Mouse (Mus musculus) midbrain, embryonic 10.5 days (tissue): ENCODE data around the gene Bdkrb1. TPM values are rescaled to one million over a fixed set of nuclear protein-coding genes. Genes with fewer than 3 reads are reported as not detected.

Experiments used
- DNase-seq: peaks from one replicate; pipeline ENCODE4 v3.0.0-alpha.2; 2017; ENCODE audit warnings: low spot score
- H3K27ac ChIP-seq: fragments of 300-500 bp; sonication (generic); replicated peaks from 2 replicates; pipeline ENCODE4 v1.5.1; 2016; ENCODE audit warnings: mild to moderate bottlenecking
- H3K27me3 ChIP-seq: fragments of 300-500 bp; sonication (generic); 2 replicates; pipeline ENCODE4 v1.6.1; 2016; ENCODE audit warnings: low read depth, mild to moderate bottlenecking; ENCODE audit not compliant: poor library complexity, severe bottlenecking
- H3K36me3 ChIP-seq: fragments of 300-500 bp; sonication (generic); 2 replicates; pipeline ENCODE4 v1.6.1; 2016; ENCODE audit warnings: mild to moderate bottlenecking, moderate library complexity
- H3K4me1 ChIP-seq: fragments of 300-500 bp; sonication (generic); 2 replicates; pipeline ENCODE4 v1.6.1; 2016
- H3K4me3 ChIP-seq: fragments of 300-500 bp; sonication (generic); 2 replicates; pipeline ENCODE4 v1.5.1; 2016; ENCODE audit warnings: mild to moderate bottlenecking, moderate library complexity
- H3K9me3 ChIP-seq: fragments of 300-500 bp; sonication (generic); replicated peaks from 2 replicates; pipeline ENCODE4 v1.6.1; 2016; ENCODE audit warnings: mild to moderate bottlenecking
- WGBS: fragments of 180-500 bp; shearing (Covaris S2); methylation state at CpG from one replicate; pipeline ENCODE4 v1.1.7; 2016; 5-methylcytosine and 5-hydroxymethylcytosine counted together
- polyA plus RNA-seq: library from polyadenylated mRNA; unstranded; fragments of >200 nt; fragmentation: Nextera tagmentation; extraction: Ambion mirVana; gene quantifications from 2 replicates; pipeline ENCODE4 v1.2.1, GENCODE M21; 2016

Bdkrb1 gene
- polyA plus RNA-seq, 1 experiment from 2014 or later, result not detected

DNA sequence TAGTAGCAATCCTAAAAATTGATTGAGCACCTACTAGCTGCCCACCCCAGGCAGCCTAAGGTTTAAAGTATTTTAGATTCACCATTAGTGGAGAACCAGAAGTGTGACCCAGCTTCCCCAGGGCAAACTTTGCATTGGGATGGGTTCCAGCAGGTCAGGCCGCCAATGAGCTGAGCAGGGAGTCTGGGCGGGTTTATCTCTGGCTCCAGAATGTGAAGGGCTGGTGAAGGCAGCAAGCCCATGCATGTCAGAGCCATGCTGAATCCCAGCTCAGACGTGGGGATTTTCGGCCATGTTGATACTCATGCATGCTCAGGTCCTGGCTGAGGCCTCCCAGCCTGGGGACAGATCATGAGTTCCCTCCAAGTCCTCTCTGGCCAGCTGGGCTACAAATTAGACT lies 28.5 kb upstream of the Bdkrb1 start:
- no peaks in the 10 kb centered on the region for H3K9me3 ChIP-seq
- H3K4me1 ChIP-seq, result 0 out of 2 replicates have a peak, but pooled peaks cover 12% of the 10 kb centered on the region
- 93% methylated on average over 4 of the region's 4 CpGs for WGBS
- H3K27me3 ChIP-seq, result no peaks in the 10 kb centered on the region
- H3K36me3 ChIP-seq, result no peaks in the 10 kb centered on the region
- no peak overlapping the region for H3K27ac ChIP-seq
- no peak for DNase-seq
- H3K4me3 ChIP-seq, result no peak overlapping the region

DNA sequence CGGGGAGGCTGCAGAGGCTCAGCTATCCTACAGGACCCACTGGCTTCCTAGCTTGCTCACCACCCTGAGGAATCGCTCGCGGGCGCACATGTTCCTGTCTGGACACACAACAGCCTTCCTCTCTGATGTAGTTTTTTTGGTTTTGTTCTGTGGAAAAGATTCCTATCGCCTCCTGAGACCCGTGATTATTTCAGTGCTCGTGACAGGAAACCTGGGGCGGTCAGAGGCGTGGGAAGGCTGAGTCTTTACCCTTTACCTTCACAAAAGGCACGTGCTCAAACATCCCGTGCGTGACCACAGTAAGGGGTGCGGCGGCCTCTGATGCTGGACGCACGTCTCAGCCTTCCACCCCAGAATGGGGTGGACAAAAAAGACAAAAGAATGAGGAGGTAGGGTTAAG lies 22.4 kb upstream of the Bdkrb1 start:
- WGBS, result 81% methylated on average over 17 of the region's 17 CpGs
- no peak overlapping the region; the same call in 1 of the 2 replicates for H3K27ac ChIP-seq
- H3K27me3 ChIP-seq, result peaks cover 3% of the 10 kb centered on the region
- H3K9me3 ChIP-seq, result no peaks in the 10 kb centered on the region
- no peaks in the 10 kb centered on the region for H3K36me3 ChIP-seq
- H3K4me3 ChIP-seq, result no peak overlapping the region
- H3K4me1 ChIP-seq, result peaks cover 26% of the 10 kb centered on the region
- no peak for DNase-seq

DNA sequence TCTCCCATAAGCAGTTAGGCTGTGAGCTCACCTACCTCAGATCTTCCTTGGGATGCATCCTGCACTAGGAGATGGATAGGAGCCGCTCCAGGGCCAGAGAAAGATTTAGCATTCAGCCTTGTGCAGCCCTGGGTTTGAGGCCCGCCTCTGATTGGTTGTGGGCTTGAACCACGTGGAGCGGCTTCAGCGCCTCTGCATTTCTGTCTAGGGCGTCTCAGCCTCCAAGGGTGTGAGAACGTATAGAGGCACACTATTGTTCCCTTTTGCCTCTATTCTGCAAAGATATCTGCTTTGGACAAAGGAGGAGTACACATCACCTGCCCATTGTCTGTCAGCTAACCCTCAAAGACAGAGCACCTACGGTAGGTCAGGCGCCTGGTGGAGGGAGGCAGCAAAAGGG lies 20.4 kb upstream of the Bdkrb1 start:
- H3K9me3 ChIP-seq, result no peaks in the 10 kb centered on the region
- H3K36me3 ChIP-seq, result no peaks in the 10 kb centered on the region
- no peak overlapping the region for H3K27ac ChIP-seq
- H3K4me3 ChIP-seq, result no peak overlapping the region
- peaks cover 26% of the 10 kb centered on the region for H3K4me1 ChIP-seq
- DNase-seq, result no peak
- 56% methylated on average over 9 of the region's 9 CpGs for WGBS
- H3K27me3 ChIP-seq, result peaks cover 12% of the 10 kb centered on the region

DNA sequence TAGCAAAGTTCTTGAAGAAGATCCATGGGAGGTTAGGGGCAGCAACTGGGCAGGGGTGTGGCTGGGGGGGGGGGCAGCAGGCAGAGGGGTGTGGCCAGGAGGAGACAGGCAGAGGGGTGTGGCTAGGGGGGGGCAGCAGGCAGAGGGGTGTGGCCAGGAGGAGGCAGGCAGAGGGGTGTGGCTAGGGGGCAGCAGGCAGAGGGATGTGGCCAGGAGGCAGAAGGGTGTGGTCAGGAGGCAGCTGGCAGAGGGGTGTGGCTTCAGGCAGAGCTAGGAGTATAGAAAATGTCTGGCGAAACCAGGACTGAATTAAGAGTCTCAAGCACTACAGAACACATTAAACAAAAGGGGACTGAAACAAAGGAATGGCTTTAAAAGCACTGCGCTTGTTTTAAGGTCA lies 19.4 kb upstream of the Bdkrb1 start:
- Histone ChIP-seq H3K9me3 (no peaks in the 10 kb centered on the region), H3K27me3 (peaks cover 12% of the 10 kb centered on the region), H3K4me1 (peaks cover 26% of the 10 kb centered on the region), H3K4me3 (no peak overlapping the region), H3K36me3 (no peaks in the 10 kb centered on the region), H3K27ac (no peak overlapping the region)
- 15% methylated on average over 2 of the region's 2 CpGs for WGBS
- DNase-seq, result peak; percentile 45

DNA sequence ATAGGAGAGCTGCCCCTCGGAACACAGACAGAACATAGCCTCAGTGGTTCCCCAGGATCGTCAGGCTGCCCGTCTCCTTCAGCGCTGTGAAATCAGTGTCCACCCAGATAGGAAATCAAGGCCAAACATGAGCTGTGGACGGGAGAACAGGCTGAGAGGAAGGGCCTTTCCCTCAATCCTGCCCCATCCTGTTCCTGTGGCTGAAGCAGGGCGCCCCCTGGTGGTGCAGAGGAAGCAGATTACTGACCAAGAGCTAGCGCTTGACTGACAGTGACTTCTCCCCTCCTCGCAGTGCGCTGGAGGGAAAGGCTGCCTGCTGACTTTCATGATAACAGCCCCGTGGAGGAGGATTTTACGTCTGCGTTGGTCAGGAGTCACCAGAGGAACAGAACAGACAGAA lies 18.0 kb upstream of the Bdkrb1 start:
- Histone ChIP-seq H3K27me3 (peaks cover 12% of the 10 kb centered on the region), H3K27ac (no peak overlapping the region), H3K36me3 (no peaks in the 10 kb centered on the region), H3K9me3 (no peaks in the 10 kb centered on the region), H3K4me1 (peaks cover 24% of the 10 kb centered on the region), H3K4me3 (no peak overlapping the region)
- peak; percentile 83 for DNase-seq
- WGBS, result 18% methylated on average over 12 of the region's 12 CpGs

DNA sequence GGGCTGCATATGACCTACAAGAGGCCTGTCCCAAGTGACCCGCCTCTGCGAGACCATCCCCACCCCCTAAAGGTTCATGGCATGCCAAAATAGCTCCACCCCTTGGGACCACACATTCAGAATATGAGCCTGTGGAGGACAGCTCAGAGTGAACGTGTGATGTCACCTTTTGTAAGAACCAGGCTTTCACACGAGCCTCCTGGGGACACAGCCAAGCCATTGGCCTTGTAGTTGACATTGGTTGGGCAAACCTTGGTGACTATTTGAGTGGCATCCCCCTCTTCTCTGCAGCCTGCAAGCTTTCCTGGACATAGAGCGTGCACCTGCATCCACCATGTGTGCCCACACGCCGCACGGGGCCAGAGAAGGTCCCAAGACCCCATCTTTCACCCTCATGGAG lies 15.4 kb upstream of the Bdkrb1 start:
- DNase-seq, result no peak
- Histone ChIP-seq H3K9me3 (no peaks in the 10 kb centered on the region), H3K27ac (no peak overlapping the region), H3K4me3 (no peak overlapping the region), H3K4me1 (peaks cover 22% of the 10 kb centered on the region), H3K27me3 (peaks cover 14% of the 10 kb centered on the region), H3K36me3 (no peaks in the 10 kb centered on the region)
- 88% methylated on average over 8 of the region's 8 CpGs for WGBS

DNA sequence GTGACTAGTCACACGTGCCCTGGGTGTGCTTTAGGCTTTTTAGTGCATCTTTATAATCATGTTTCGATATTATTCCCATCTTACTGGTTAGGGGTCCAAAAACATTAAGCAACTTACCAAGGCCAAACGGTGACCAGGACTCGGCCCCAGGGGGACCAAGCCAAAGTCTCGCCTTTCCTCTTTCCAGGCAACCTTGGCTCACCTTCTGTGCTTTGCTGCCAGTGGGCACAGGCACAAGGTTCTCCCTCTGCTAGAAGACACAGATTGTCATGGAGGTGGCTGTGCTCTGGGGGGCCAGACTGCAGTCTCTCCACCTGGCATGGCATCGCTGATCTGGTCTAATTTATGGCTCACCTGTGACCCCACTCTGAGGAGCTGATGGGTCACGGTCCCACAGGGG lies 12.1 kb upstream of the Bdkrb1 start:
- 85% methylated on average over 7 of the region's 7 CpGs for WGBS

DNA sequence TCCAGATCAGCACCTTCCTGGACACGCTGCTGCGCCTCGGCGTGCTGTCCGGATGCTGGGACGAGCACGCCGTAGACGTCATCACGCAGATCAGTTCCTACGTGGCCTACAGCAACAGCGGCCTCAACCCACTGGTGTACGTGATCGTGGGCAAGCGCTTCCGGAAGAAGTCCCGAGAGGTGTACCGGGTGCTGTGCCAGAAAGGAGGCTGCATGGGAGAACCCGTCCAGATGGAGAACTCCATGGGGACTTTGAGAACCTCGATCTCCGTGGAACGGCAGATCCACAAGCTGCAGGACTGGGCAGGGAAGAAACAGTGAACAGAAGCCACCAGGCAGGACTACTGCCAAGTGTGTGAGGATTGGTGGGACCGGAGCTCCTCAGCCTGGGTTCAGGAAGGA lies 10.5 kb upstream of the Bdkrb1 start:
- no peaks in the 10 kb centered on the region for H3K9me3 ChIP-seq

More for the DNA sequence above, 12.1 kb upstream of the Bdkrb1 start:
- Histone ChIP-seq H3K27ac (no peak overlapping the region), H3K4me3 (no peak overlapping the region), H3K4me1 (peaks cover 9% of the 10 kb centered on the region), H3K9me3 (no peaks in the 10 kb centered on the region), H3K36me3 (no peaks in the 10 kb centered on the region), H3K27me3 (peaks cover 13% of the 10 kb centered on the region)
- no peak for DNase-seq

DNA sequence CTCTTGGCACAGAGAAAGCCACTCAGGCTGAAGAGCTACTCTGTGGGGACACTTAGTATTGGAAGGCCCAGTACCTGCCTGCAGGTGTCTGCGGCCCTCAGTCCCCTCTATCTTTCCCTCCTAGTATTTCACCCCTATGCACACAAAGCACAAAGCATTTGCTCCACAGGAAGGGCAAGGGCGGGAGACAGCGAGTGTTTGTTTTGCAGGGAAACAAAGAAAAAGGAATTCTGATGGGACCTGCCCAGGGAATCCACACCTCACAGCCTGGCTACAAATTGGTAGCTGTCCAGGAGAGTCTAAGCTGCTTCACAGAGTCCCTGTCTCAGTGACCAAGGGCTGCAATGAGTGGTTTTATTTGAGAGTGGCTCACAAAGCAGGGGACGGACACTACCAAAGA lies 9.4 kb upstream of the Bdkrb1 start:
- Histone ChIP-seq H3K9me3 (no peaks in the 10 kb centered on the region), H3K27ac (peak overlapping the region; percentile 1; the same call in 1 of the 2 replicates), H3K36me3 (no peaks in the 10 kb centered on the region), H3K27me3 (peaks cover 4% of the 10 kb centered on the region; the same call in 1 of the 2 replicates), H3K4me3 (no peak overlapping the region), H3K4me1 (peaks cover 13% of the 10 kb centered on the region)
- WGBS, result 57% methylated on average over 4 of the region's 4 CpGs
- DNase-seq, result no peak

More for the DNA sequence above, 10.5 kb upstream of the Bdkrb1 start:
- WGBS, result 97% methylated on average over 23 of the region's 23 CpGs
- H3K4me1 ChIP-seq, result peaks cover 12% of the 10 kb centered on the region
- H3K27ac ChIP-seq, result no peak overlapping the region
- H3K4me3 ChIP-seq, result no peak overlapping the region
- H3K36me3 ChIP-seq, result no peaks in the 10 kb centered on the region
- peaks cover 4% of the 10 kb centered on the region for H3K27me3 ChIP-seq
- DNase-seq, result no peak

DNA sequence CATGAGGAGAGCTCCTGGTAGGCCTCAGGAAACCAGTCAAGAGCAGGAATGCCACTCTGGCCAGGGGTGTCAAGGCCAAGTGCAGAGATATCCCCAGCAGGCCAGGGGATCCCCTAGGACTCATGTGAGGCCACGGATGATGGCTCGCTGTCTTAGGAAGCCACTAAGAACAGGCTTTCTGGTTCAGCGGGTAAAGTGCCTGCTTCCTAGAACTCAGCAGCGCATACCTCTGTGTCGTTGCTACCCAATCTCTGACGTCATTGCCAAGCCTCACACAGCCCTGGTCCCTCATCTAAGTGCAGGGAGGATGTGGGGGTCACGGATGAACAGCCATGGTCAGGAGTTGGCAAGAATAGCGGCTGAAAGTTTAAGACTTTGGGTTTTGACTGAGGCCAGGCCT lies 5.8 kb upstream of the Bdkrb1 start:
- H3K36me3 ChIP-seq, result no peaks in the 10 kb centered on the region
- H3K4me3 ChIP-seq, result no peak overlapping the region
- DNase-seq, result no peak
- peaks cover 22% of the 10 kb centered on the region; the same call in 1 of the 2 replicates for H3K27me3 ChIP-seq
- 82% methylated on average over 8 of the region's 8 CpGs for WGBS
- peaks cover 44% of the 10 kb centered on the region for H3K4me1 ChIP-seq
- H3K27ac ChIP-seq, result no peak overlapping the region
- H3K9me3 ChIP-seq, result no peaks in the 10 kb centered on the region

DNA sequence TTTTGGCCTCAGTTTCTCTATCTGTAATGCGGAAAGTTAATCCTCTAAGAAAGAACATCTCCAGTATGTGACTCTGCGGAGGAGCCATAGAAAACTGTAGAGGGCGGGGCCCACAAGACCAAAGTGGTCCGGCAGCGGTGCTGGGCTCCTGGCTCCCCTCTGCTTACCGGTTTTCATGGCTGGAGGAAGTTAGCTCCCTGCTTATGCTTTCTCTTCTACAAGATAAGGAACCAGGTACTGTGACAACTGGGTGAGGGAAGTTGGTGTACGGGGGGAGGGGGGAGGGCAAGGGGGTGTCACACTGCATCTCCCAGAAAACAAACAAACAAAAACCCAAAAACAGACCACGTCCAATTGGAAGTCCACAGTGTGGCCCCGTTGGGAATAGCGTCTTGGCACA lies 4.4 kb upstream of the Bdkrb1 start:
- peaks cover 45% of the 10 kb centered on the region for H3K4me1 ChIP-seq
- H3K36me3 ChIP-seq, result no peaks in the 10 kb centered on the region
- WGBS, result 86% methylated on average over 10 of the region's 10 CpGs
- no peaks in the 10 kb centered on the region for H3K9me3 ChIP-seq
- no peak overlapping the region for H3K4me3 ChIP-seq
- H3K27ac ChIP-seq, result no peak overlapping the region; the same call in 1 of the 2 replicates
- peaks cover 31% of the 10 kb centered on the region for H3K27me3 ChIP-seq
- DNase-seq, result no peak

DNA sequence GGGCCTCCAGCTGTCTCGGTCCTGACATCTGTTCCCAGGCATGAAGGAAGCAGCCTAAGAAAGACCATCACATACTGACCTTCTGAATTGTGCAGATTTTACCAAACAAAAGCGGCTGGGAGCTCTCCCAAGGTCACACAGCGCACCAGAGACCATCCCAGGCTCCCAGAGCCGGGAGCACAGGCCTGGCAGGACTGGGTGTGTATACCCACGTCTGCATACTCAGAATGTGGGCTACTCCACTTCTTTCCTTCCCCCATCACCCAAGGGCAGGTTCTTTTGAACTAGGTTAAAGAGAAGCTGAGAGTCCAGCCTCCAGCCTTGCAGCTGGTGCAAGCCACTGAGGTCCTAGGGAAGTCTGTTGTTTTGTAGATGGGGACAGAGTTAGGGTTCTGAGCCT lies 3.8 kb upstream of the Bdkrb1 start:
- DNase-seq, result no peak
- no peak overlapping the region; the same call in 1 of the 2 replicates for H3K27ac ChIP-seq
- no peaks in the 10 kb centered on the region for H3K36me3 ChIP-seq
- H3K9me3 ChIP-seq, result no peaks in the 10 kb centered on the region
- peaks cover 41% of the 10 kb centered on the region for H3K4me1 ChIP-seq
- peaks cover 37% of the 10 kb centered on the region for H3K27me3 ChIP-seq
- H3K4me3 ChIP-seq, result no peak overlapping the region
- WGBS, result 67% methylated on average over 5 of the region's 5 CpGs

DNA sequence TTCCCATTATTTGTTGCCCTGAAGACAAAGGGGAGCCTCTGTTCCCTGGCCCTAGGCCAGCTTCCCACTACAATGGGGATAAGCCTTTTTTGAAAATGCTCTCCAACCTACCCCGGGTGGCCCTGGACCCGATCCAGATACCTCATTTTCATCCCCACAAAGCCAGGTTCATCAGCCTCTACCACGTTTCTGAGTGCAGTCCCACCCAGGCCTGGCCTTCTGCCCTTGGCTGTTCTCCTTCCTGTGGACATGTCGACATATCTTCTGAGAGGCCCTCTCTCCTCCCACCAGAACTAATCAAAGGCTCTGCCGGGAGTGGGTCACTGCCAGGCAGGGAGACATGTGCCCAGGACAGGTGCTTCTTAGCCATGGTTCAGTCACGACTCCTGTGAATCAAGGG lies 1.3 kb upstream of the Bdkrb1 start:
- H3K27me3 ChIP-seq, result peaks cover 54% of the 10 kb centered on the region
- no peak overlapping the region for H3K4me3 ChIP-seq
- WGBS, result 73% methylated on average over 6 of the region's 6 CpGs
- H3K4me1 ChIP-seq, result peaks cover 65% of the 10 kb centered on the region
- H3K9me3 ChIP-seq, result no peaks in the 10 kb centered on the region
- H3K36me3 ChIP-seq, result no peaks in the 10 kb centered on the region
- H3K27ac ChIP-seq, result 0 out of 2 replicates have a peak overlapping the region, but pooled peaks have one; percentile 60
- no peak for DNase-seq

DNA sequence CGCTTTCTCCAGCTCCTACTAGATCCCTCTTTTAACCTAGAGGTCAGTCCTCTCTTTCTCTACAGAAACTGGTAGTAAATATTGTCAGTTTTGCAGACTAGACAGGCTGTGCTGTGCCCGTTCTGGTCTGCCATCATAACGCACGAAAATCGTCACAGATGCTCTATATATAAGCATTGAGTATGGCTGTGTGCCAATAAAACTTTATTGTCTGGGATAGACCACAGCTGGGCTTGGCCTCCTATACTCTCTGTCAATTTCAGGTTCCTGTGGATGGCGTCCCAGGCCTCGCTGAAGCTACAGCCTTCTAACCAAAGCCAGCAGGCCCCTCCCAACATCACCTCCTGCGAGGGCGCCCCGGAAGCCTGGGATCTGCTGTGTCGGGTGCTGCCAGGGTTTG lies 1.0 kb downstream of the Bdkrb1 start:
- peaks cover 77% of the 10 kb centered on the region for H3K27me3 ChIP-seq
- no peaks in the 10 kb centered on the region for H3K9me3 ChIP-seq
- WGBS, result 94% methylated on average over 11 of the region's 11 CpGs
- H3K4me1 ChIP-seq, result peaks cover 61% of the 10 kb centered on the region
- H3K36me3 ChIP-seq, result no peaks in the 10 kb centered on the region
- H3K27ac ChIP-seq, result peak overlapping the region; percentile 67
- DNase-seq, result no peak
- no peak overlapping the region for H3K4me3 ChIP-seq
